Mouse (Mus musculus): ENCODE measurements at regions not wholly inside any gene's neighbourhood (a gene's known extent, or its start where the extent isn't known, plus 50 kb on each side); places are given as distances from the start of the nearest gene placed in this dataset.

DNA sequence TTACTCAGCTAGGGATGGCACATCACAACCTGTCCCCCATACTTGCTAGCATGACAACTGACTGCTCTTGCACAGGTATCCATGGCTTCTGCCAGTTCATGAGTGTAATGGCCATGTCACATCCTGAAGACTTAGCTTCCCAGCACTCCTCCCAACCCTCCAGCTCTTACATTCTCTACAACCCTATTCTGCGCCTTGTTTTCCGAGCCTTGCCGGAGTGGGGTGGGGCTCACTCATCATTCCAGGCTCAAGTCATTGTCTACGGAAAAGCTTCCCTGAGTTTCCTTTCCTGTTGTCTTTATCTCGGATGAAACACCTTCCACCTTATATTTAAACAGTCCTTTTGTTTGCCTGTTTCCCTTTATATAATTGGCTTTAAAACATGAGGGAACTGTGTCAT, 69.6 kb downstream of the Prdm13 start:
- DNase-seq (ENCODE audit: low spot score in 2 of 2) = no peak
- intact Hi-C loops (cut with DNase I) = no loop called here

GRCm38 (mm10) chr4:21614429-21614828, 71.3 kb downstream of the Prdm13 start:
- no peak for DNase-seq (ENCODE audit: low spot score in 2 of 2)
- intact Hi-C loops (cut with DNase I) = no loop called here

DNA sequence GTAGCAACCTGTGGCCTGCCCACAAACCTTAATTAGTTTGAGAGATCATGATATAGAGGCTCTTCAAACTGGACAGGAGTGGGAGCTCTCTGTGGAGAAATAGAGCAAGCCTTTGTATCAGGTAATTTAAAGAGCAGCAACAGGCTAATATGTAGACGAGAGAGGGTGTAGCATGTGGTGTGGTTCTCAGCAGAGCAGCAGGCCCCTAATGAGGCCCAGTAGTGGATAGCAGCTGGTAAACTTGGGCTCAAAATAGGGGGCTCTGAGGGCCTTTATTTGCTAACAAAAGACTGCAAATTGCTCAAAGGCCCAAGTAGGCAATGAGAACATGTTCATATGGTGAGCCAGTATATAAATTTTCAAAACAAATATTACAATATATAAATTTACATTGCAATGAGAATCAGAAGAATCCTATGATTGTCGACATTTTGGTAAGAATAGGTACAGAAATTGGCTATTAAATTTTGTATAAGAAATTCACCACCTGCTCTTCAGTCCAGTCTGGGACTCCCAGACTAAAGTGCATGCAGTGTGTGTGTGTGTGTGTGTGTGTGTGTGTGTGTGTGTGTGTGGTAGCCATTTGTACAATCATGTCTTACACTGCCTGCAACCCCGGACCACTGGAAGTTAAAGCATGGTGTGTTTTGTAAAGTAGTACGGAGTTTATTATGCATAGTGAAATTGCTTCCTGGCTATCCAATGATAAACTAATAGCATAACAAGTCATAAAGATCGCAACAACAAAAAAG, 74.1 kb downstream of the Prdm13 start:
- no peak for DNase-seq (ENCODE audit: low spot score in 2 of 2)
- intact Hi-C loops (cut with DNase I) = no loop called here

GRCm38 (mm10) chr4:21598024-21598423, 87.7 kb downstream of the Prdm13 start:
- intact Hi-C loops (cut with DNase I) = no loop called here
- no peak for DNase-seq (ENCODE audit: low spot score in 2 of 2)

GRCm38 (mm10) chr4:21547771-21548170, 138.0 kb downstream of the Prdm13 start:
- intact Hi-C loops (cut with DNase I) = no loop called here
- DNase-seq (ENCODE audit: low spot score in 2 of 2) = no peak

DNA sequence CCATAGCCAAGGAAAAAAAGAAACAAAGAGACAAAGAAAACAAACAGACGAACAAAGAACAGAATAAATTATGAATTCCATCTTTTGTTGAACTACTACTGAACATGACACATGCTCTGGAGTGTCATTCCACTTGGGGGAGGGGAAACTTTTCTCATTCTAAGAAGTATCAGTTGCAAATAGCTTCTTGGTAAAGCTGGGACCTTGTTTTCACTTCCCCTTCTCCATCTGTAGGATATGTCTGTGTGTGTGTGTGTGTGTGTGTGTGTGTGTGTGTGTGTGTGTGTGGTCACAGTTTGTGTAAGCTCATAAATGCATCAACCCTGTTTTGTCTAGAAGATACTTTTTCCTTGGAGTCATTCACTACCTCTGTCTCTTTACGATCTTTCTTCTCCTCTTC, 146.2 kb downstream of the Prdm13 start:
- intact Hi-C loops (cut with DNase I) = loop anchor here (5.0 to 10.0 kb wide), 2 partner anchors 155 to 278 kb away; no protein-coding TSS in a partner anchor

DNA sequence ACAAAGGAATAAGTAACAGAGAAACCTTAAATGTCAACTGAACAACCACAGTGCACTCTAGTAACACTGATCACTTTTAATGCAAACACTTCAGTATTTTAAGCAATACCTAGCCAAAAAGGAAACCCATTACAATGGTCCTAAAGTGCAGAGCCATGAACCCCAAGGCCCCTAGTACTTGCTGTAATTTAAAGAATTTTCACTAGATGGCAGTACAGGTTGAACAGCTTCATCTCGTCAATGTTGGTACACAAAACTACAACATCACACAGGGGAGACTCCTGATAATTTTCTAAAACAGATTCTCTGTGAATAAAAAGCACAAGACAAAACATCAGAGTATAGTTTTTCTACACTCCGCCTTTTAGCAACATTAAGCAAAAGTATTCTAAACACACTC, 149.8 kb downstream of the Prdm13 start:
- DNase-seq (ENCODE audit: low spot score in 2 of 2) = peak in 1 of 2 experiments; percentile 21
- intact Hi-C loops (cut with DNase I) = loop anchor here (5.0 to 10.0 kb wide), 2 partner anchors 159 to 281 kb away; no protein-coding TSS in a partner anchor

More for the DNA sequence above, 146.2 kb downstream of the Prdm13 start:
- no peak for DNase-seq (ENCODE audit: low spot score in 2 of 2)

GRCm38 (mm10) chr4:21532186-21532585, 153.6 kb downstream of the Prdm13 start:
- intact Hi-C loops (cut with DNase I) = loop anchor here (10.0 kb wide), 1 partner anchor 163 kb away; no protein-coding TSS in a partner anchor
- DNase-seq (ENCODE audit: low spot score in 2 of 2) = no peak

All from left cerebral cortex, postnatal 14 days (tissue).